Mouse (Mus musculus) erythroblast, embryonic 14.5 days (primary cell): ENCODE results near the gene Cdk17.

Source experiments
- GATA1 ChIP-seq: IDR thresholded peaks from 2 replicates; pipeline ENCODE4 v1.6.1; 2012; ENCODE audit warnings: low read length, inconsistent platforms, mixed read lengths
- TAL1 ChIP-seq: IDR thresholded peaks from 3 replicates; pipeline ENCODE4 v1.6.1; 2012; ENCODE audit warnings: low read length, inconsistent platforms, mixed read lengths

- TF ChIP-seq TAL1 (no peak), GATA1 (no peak)
Measured at GRCm38 (mm10) chr10:93251426-93251825, 90.8 kb downstream of the Cdk17 start.
